Mouse (Mus musculus) stomach, postnatal 0 days (tissue): ENCODE data around the gene Slc7a10.

Source experiments
- CTCF ChIP-seq: IDR thresholded peaks from 2 replicates; pipeline ENCODE4 v1.5.1; 2016; ENCODE audit warnings: antibody characterized with exemption, low read depth, mild to moderate bottlenecking, moderate library complexity
- EP300 ChIP-seq: optimal IDR thresholded peaks from 2 replicates; pipeline ENCODE3; 2016; ENCODE audit warnings: antibody characterized with exemption

DNA sequence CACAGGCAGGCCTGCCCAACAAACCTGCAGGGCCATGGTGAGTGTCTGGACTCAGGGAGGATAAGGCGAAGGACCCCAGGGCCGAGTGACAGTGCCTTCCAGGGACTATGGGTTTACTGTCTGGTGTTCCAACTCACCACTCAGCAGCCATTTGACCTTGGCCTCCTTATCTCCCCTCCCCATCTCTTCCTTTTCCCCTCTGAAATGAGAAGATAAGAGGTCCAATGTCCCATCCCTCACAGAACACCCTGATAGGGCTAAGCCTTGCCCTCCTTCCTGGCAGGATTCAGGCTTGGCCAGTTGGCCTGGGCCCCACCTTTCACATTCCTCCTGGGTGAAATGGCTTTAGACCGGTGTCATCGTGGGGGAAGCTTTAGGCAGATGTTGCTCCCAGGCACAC, 10.7 kb upstream of the Slc7a10 start:
- TF ChIP-seq CTCF: no peak
- no peak for TF ChIP-seq EP300
